Mouse (Mus musculus) hindbrain, embryonic 14.5 days (tissue): ENCODE measurements around the gene Psmd3. TPM values are rescaled to one million over a fixed set of nuclear protein-coding genes. Genes with fewer than 3 reads are reported as not detected.

ENCODE experiments used
- ATAC-seq: fragments of 200-750 bp; cut with Nextera tagmentation; 2 replicates; pipeline ENCODE4 v1.8.0; 2017; ENCODE audit warnings: moderate number of reproducible peaks, mild to moderate bottlenecking, moderate TSS enrichment, moderate library complexity; ENCODE audit not compliant: low FRiP score
- DNase-seq: peaks from one replicate; pipeline ENCODE4 v3.0.0-alpha.2; 2015; ENCODE audit warnings: low spot score
- H3K27ac ChIP-seq: fragments of 300-500 bp; sonication (generic); 2 replicates; pipeline ENCODE4 v1.5.1; 2014; ENCODE audit warnings: mild to moderate bottlenecking, moderate library complexity
- H3K27me3 ChIP-seq: fragments of 300-500 bp; sonication (generic); 2 replicates; pipeline ENCODE4 v1.6.1; 2014; ENCODE audit warnings: mild to moderate bottlenecking, low read length, mixed read lengths; ENCODE audit not compliant: control insufficient read depth, insufficient read depth
- H3K36me3 ChIP-seq: fragments of 300-500 bp; sonication (generic); replicated peaks from 2 replicates; pipeline ENCODE4 v1.6.1; 2014; ENCODE audit not compliant: control insufficient read depth, insufficient read depth
- H3K4me1 ChIP-seq: fragments of 300-500 bp; sonication (generic); replicated peaks from 2 replicates; pipeline ENCODE4 v1.6.1; 2014; ENCODE audit warnings: antibody characterized with exemption, low read length, mixed read lengths; ENCODE audit not compliant: control insufficient read depth, insufficient read depth
- H3K4me2 ChIP-seq: fragments of 300-500 bp; sonication (generic); replicated peaks from 2 replicates; pipeline ENCODE4 v1.6.1; 2014; ENCODE audit warnings: mild to moderate bottlenecking, moderate library complexity
- H3K4me3 ChIP-seq: fragments of 300-500 bp; sonication (generic); replicated peaks from 2 replicates; pipeline ENCODE4 v1.5.1; 2014; ENCODE audit warnings: mild to moderate bottlenecking, low read length
- H3K9ac ChIP-seq: fragments of 300-500 bp; sonication (generic); 2 replicates; pipeline ENCODE4 v1.6.1; 2014
- H3K9me3 ChIP-seq: fragments of 300-500 bp; sonication (generic); 2 replicates; pipeline ENCODE4 v1.6.1; 2016; ENCODE audit warnings: low read length; ENCODE audit not compliant: control insufficient read depth
- WGBS: fragments of 180-500 bp; shearing (Covaris S2); extraction: QIAGEN DNeasy Blood & Tissue Kit; methylation state at CpG from one replicate; pipeline ENCODE4 v1.1.7; 2014; 5-methylcytosine and 5-hydroxymethylcytosine counted together
- polyA plus RNA-seq: library from polyadenylated mRNA; unstranded; fragments of >200 nt; fragmentation: Nextera tagmentation; extraction: Ambion mirVana; gene quantifications from 2 replicates; pipeline ENCODE4 v1.2.1, GENCODE M21; 2014

Gene Psmd3
- polyA plus RNA-seq, 1 experiment from 2014 or later, result 130 TPM

DNA sequence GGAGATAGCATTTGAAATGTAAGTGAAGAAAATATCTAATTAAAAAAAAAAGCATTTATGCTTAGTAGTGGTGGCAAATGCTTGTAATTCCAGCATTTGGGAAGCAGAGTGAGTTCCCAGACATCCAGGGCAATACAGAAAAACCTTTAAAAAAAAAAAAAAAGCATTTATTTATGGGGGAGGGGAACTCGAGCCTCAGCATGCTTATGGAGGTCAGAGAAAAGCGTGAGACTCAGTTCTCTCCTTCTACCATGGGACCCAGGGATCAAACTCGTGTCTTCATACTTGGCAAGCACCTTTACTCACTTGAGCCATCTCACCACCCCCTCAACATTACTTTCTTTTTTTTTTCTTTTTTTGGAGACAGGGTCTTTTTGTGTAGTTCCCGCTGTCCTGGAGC, 1.2 kb upstream of the Psmd3 start:
- no peak overlapping the region for H3K27ac ChIP-seq
- peaks cover 10% of the 10 kb centered on the region; the same call in 1 of the 2 replicates for H3K4me1 ChIP-seq
- H3K4me3 ChIP-seq, result no peak overlapping the region
- no peak for ATAC-seq
- H3K36me3 ChIP-seq, result peaks cover 12% of the 10 kb centered on the region
- no peak for DNase-seq
- 83% methylated on average over 4 of the region's 4 CpGs for WGBS
- H3K9me3 ChIP-seq, result no peaks in the 10 kb centered on the region
- no peaks in the 10 kb centered on the region for H3K27me3 ChIP-seq
- no peak overlapping the region for H3K9ac ChIP-seq
- H3K4me2 ChIP-seq, result no peak overlapping the region

DNA sequence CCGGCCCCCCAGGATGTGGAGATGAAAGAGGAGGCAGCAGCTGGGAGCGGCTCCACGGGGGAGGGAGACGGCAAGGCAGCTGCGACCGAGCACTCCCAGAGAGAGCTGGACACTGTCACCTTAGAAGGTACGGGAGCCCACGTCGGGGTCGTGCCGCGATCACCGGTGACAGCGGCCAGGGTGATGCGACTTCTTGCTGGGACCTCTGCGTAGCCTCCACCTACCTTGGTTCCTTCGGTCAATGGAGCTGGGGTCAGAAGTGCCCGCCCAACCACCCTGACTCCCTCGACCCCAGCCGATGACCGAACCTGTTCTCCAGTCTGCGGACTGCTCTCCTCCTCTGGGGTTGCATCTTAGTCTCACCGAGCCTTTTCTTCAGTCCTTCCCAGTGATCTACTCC, 457 bp downstream of the Psmd3 start:
- H3K4me3 ChIP-seq, result peak overlapping the region; percentile 73
- peak; percentile 7; the same call in 1 of the 2 replicates for ATAC-seq
- WGBS, result 0% methylated on average over 23 of the region's 23 CpGs
- peaks cover 28% of the 10 kb centered on the region for H3K36me3 ChIP-seq
- peak overlapping the region; percentile 33; the same call in 1 of the 2 replicates for H3K27ac ChIP-seq
- no peaks in the 10 kb centered on the region for H3K27me3 ChIP-seq
- H3K4me2 ChIP-seq, result peak overlapping the region; percentile 86
- H3K9ac ChIP-seq, result peak overlapping the region; percentile 92
- peaks cover 10% of the 10 kb centered on the region; the same call in 1 of the 2 replicates for H3K4me1 ChIP-seq
- H3K9me3 ChIP-seq, result no peaks in the 10 kb centered on the region
- DNase-seq, result no peak

DNA sequence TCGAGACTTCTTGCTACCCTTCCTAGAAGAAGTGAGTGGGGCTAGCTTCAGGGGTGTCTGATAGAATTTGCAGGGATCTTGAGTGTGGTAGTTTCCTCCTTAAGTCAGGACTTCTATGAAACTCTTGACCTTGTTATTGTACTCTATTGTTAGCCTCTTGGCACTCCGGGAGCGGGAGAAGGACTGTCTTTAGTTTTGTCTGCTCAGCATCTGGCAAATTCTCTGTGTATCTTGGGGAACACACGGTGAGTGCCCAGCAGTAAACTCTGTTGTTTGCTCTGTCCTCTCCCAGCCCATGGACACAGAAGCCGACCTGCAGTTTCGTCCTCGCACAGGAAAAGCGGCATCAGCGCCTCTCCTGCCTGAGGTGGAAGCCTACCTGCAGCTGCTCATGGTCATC, 3.3 kb downstream of the Psmd3 start:
- DNase-seq (no peak), ATAC-seq (no peak)
- 91% methylated on average over 9 of the region's 9 CpGs for WGBS
- H3K4me2 ChIP-seq, result no peak overlapping the region
- H3K36me3 ChIP-seq, result peaks cover 52% of the 10 kb centered on the region
- no peak overlapping the region for H3K9ac ChIP-seq
- no peaks in the 10 kb centered on the region for H3K27me3 ChIP-seq
- H3K9me3 ChIP-seq, result no peaks in the 10 kb centered on the region
- H3K4me3 ChIP-seq, result no peak overlapping the region
- no peak overlapping the region for H3K27ac ChIP-seq
- H3K4me1 ChIP-seq, result peaks cover 10% of the 10 kb centered on the region; the same call in 1 of the 2 replicates

DNA sequence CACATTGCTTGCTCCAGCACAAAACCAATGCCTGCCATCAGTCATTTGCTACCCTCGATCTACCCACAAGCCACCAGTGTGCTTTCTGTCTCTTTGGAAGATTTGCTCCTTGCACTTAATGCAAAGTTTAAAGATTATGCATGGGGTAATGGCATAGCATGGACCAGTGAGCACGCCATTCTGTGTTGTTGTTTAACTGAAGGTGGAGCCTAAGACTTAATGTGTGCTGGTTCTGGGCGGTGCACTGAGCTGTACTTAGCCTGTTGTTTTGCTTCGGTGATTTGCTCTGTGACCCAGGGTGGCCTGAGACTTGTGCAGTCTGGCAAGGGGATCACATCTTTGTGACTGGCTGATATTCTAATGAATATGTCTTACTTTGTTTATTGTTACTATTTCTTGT, 4.6 kb downstream of the Psmd3 start:
- peaks cover 10% of the 10 kb centered on the region; the same call in 1 of the 2 replicates for H3K4me1 ChIP-seq
- H3K9ac ChIP-seq, result no peak overlapping the region
- no peak overlapping the region for H3K4me2 ChIP-seq
- peaks cover 65% of the 10 kb centered on the region for H3K36me3 ChIP-seq
- no peaks in the 10 kb centered on the region for H3K27me3 ChIP-seq
- no peak overlapping the region for H3K4me3 ChIP-seq
- DNase-seq, result no peak
- no peak overlapping the region for H3K27ac ChIP-seq
- WGBS, result 91% methylated on average over 4 of the region's 4 CpGs
- no peaks in the 10 kb centered on the region for H3K9me3 ChIP-seq
- no peak for ATAC-seq

DNA sequence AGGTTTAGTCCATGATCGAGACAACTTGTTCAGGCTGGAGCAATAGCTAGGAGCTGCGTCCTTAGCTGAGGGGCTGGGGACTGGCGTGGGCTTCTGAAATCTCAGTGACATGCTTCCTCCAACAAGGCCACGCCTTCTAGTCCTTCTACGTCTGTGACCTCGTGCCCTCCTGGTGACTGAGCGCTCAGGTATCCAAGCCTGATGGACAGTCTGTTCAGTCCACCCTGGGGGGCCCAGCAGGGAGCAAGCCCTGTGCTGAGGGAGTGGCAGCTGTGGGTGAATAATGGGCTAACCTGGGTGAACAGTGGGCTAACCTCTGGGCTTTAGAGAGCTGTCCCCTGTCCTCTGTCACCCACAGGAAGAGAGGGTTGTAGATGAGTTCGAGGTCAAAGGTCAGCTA, 5.7 kb downstream of the Psmd3 start:
- ATAC-seq, result no peak
- no peaks in the 10 kb centered on the region for H3K27me3 ChIP-seq
- peaks cover 10% of the 10 kb centered on the region; the same call in 1 of the 2 replicates for H3K4me1 ChIP-seq
- DNase-seq, result no peak
- H3K4me3 ChIP-seq, result no peak overlapping the region
- 87% methylated on average over 8 of the region's 8 CpGs for WGBS
- no peak overlapping the region for H3K27ac ChIP-seq
- no peaks in the 10 kb centered on the region for H3K9me3 ChIP-seq
- H3K36me3 ChIP-seq, result peaks cover 75% of the 10 kb centered on the region
- H3K9ac ChIP-seq, result no peak overlapping the region
- H3K4me2 ChIP-seq, result no peak overlapping the region

DNA sequence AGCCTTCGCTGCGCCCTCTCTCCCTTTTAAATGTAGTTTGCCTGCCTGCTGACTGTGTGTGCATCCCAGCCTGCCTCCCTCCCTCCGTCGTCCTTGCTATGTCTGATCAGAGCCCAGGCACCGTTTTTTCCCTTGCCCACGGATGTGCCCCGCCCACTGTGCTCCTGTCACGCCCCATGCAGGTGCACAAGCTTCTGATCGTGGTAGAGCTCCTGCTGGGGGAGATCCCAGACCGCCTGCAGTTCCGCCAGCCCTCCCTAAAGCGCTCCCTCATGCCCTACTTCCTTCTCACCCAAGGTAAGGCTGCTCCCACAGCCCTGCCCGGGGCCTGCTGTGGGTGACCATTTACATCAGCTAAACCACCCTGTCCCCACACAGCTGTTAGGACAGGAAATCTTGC, 10.8 kb downstream of the Psmd3 start:
- H3K4me3 ChIP-seq, result no peak overlapping the region
- H3K27ac ChIP-seq, result no peak overlapping the region
- no peaks in the 10 kb centered on the region for H3K27me3 ChIP-seq
- peaks cover 83% of the 10 kb centered on the region for H3K36me3 ChIP-seq
- DNase-seq (no peak), ATAC-seq (no peak)
- 79% methylated on average over 13 of the region's 13 CpGs for WGBS
- no peak overlapping the region for H3K4me2 ChIP-seq
- no peak overlapping the region for H3K9ac ChIP-seq
- no peaks in the 10 kb centered on the region for H3K9me3 ChIP-seq
- H3K4me1 ChIP-seq, result no peaks in the 10 kb centered on the region

DNA sequence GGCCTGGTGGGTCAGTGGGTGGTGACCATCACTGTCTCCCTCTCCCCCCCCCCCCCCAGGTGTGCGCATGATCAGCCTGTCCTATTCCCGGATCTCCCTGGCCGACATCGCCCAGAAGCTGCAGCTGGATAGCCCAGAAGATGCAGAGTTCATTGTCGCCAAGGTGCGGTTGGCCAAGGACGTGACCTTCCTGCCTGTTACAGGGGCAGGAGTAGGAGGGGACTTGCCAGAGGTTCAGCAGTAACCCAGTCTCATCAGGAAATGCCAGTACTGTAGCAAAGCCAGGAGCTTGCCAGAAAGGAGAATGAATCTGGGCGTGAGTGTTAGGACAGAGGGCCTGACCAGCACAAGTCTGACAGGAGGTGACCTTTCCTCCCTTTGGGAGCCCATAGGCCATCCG, 11.4 kb downstream of the Psmd3 start:
- DNase-seq (no peak), ATAC-seq (no peak)
- Histone ChIP-seq H3K4me2 (no peak overlapping the region), H3K9ac (no peak overlapping the region), H3K36me3 (peaks cover 80% of the 10 kb centered on the region), H3K27ac (no peak overlapping the region), H3K4me1 (no peaks in the 10 kb centered on the region), H3K27me3 (no peaks in the 10 kb centered on the region), H3K4me3 (no peak overlapping the region), H3K9me3 (no peaks in the 10 kb centered on the region)
- 89% methylated on average over 9 of the region's 9 CpGs for WGBS

DNA sequence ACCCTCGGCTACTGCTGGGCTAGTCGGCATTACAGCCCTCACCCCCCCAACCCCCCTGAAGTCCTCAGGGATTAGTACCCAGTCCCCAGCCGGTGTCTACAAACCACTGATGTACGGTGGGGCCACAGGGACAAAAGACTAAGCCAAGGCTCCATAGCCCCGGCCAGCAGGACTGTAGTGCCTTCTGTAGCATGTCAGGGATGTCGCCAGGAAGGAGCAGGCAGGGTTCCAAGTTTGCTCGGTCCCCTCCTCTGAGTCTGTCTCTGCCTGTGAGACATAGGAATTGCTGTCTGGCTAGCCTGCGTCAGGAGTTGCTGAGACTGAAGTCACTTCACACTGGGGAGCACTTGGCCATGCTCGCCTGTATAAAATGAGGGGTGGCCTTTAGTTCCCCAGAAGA, 11.9 kb downstream of the Psmd3 start:
- Histone ChIP-seq H3K36me3 (peaks cover 77% of the 10 kb centered on the region), H3K9ac (no peak overlapping the region)
- 82% methylated on average over 9 of the region's 9 CpGs for WGBS

DNA sequence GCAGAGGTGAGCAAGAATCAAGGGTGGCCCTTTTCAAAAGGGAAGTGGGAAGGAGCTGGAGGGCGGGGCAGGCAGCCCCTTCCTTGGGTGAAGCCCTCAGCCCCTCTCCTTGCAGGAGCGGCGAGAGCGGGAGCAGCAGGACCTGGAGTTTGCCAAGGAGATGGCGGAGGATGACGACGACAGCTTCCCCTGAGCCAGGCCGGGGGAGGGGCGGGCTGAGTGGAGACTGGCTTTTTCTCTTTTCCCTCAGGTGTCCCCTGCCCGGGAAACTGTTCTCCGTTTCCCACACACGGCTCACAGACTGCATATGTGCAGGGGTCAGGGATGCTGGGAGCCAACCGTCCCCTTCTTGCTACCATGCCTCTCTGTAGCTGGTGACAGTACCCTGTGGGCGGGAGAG, 13.1 kb downstream of the Psmd3 start:
- Histone ChIP-seq H3K36me3 (peaks cover 66% of the 10 kb centered on the region), H3K9me3 (no peaks in the 10 kb centered on the region), H3K4me3 (no peak overlapping the region), H3K27ac (no peak overlapping the region), H3K4me1 (no peaks in the 10 kb centered on the region), H3K9ac (no peak overlapping the region), H3K27me3 (no peaks in the 10 kb centered on the region), H3K4me2 (no peak overlapping the region)
- 73% methylated on average over 12 of the region's 14 CpGs for WGBS
- ATAC-seq (no peak), DNase-seq (no peak)

More for the DNA sequence above, 11.9 kb downstream of the Psmd3 start:
- H3K4me3 ChIP-seq, result no peak overlapping the region
- no peaks in the 10 kb centered on the region for H3K4me1 ChIP-seq
- H3K27ac ChIP-seq, result no peak overlapping the region
- no peak overlapping the region for H3K4me2 ChIP-seq
- no peak for DNase-seq
- no peaks in the 10 kb centered on the region for H3K27me3 ChIP-seq
- no peaks in the 10 kb centered on the region for H3K9me3 ChIP-seq
- ATAC-seq, result no peak
